ENCODE assay signal across 25 mouse cellular contexts in the genomic region with DNA sequence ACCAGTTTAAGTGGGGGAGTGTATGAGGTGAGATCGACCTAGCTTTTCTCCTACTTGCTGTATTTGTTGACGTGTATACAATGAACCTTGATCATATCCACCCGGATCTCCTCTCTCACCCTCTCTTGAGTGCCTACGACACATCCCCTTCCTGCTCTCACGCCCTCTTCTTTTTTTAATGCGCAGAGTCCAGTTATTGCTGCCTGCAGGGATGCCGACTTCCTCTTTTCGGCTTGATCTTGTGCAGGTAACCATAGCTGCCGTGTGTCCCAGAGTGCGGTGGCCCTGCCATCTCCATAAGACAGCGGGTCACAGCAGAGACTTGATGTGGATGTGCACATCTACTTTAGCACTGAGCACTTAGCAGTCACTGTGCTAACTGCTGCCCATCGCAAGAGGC. TPM values are rescaled to one million over a fixed set of nuclear protein-coding genes. Genes with fewer than 3 reads are reported as not detected.
DNase-seq lines count a peak whose midpoint lies in the region; ATAC-seq lines count a peak whose summit lies in the region.
"Had no signal": no experiment of that assay in that cellular context is flagged by ENCODE, and none has a peak within 500 bp of the region (broad histone marks: within the 10 kb centered on the region; RNA-seq: fewer than 3 reads in every experiment).

No protein-coding gene starts in this region.

- no peaks in the 10 kb centered on the region for H3K9me3 ChIP-seq in hindbrain, embryonic 10.5 days
- H3K9me3 ChIP-seq: forebrain, embryonic 13.5 days; neural tube, embryonic 12.5 days had no signal

- WGBS in hindbrain, embryonic 10.5 days, result 91% methylated on average over 12 of the region's 12 CpGs

- peak; percentile 72 for ATAC-seq in common myeloid progenitor, adult 5-6 weeks (replicated peaks; ENCODE audit: low read depth, poor library complexity, severe bottlenecking)
- peak; percentile 41 for ATAC-seq in megakaryocyte progenitor cell, adult 5-6 weeks (replicated peaks; ENCODE audit: poor library complexity)
- ATAC-seq: forebrain, embryonic 13.5 days; intestine, postnatal 0 days; midbrain, embryonic 16.5 days; Patski had no signal

- DNase-seq in spleen, postnatal 36 days (ENCODE audit: low spot score in 2 of 2), result peak; percentile 6 to 26
- DNase-seq in spleen, postnatal 14 days (ENCODE audit: low spot score in 2 of 2), result no peak
- no peak for DNase-seq in hindbrain, embryonic 10.5 days (ENCODE audit: low spot score)
- DNase-seq in embryo, embryonic 10 days (ENCODE audit: low spot score), result no peak
- DNase-seq in embryo, embryonic 9.5 days (ENCODE audit: extremely low spot score), result no peak
- DNase-seq: adrenal gland, postnatal 25 days; cerebellum, adult 18-20 months; cerebellum, postnatal 10 days; gastrocnemius, postnatal 10 days; heart, postnatal 10 days; kidney, adult 9 months; kidney, postnatal 4 days; liver; lung, embryonic 14.5 days; lung, postnatal 14 days; thymus, postnatal 14 days had no signal

- H3K27ac ChIP-seq in hindbrain, embryonic 10.5 days, result no peak overlapping the region
- H3K27ac ChIP-seq: forebrain, embryonic 13.5 days; hindbrain, embryonic 14.5 days; liver, embryonic 14.5 days; neural tube, embryonic 12.5 days had no signal

- no peak overlapping the region for H3K4me3 ChIP-seq in hindbrain, embryonic 10.5 days
- H3K4me3 ChIP-seq: forebrain, embryonic 13.5 days; neural tube, embryonic 12.5 days had no signal

- H3K36me3 ChIP-seq in hindbrain, embryonic 10.5 days, result 0 out of 2 replicates have a peak, but pooled peaks cover 4% of the 10 kb centered on the region

- no peaks in the 10 kb centered on the region for H3K27me3 ChIP-seq in hindbrain, embryonic 10.5 days (ENCODE audit: insufficient read depth, poor library complexity, severe bottlenecking)
- H3K27me3 ChIP-seq: forebrain, embryonic 13.5 days; neural tube, embryonic 12.5 days; Patski had no signal

- no peaks in the 10 kb centered on the region for H3K4me1 ChIP-seq in hindbrain, embryonic 10.5 days (replicated peaks)
- H3K4me1 ChIP-seq: forebrain, embryonic 13.5 days; neural tube, embryonic 12.5 days had no signal

RNA-seq across cellular contexts. Expression of a gene that starts 46.0 kb away (rescaled TPM):
- 0.39 and 0.46 TPM in 2 replicates for total RNA-seq in common myeloid progenitor, adult 5-6 weeks (2017)
- total RNA-seq in megakaryocyte progenitor cell, adult 5-6 weeks (2015), result 0.17 TPM in 1 of 2 replicates, not detected in the other
- total RNA-seq in megakaryocyte progenitor cell, adult 5-6 weeks (2017), result 0.42 TPM in 1 of 2 replicates, not detected in the other
- 5.4 and 6.0 TPM in 2 replicates for polyA plus RNA-seq in hindbrain, embryonic 10.5 days (2016; fragmentation: Nextera tagmentation; extraction: Ambion mirVana)

RNA-seq across cellular contexts. Expression of a gene that starts 46.3 kb away (rescaled TPM):
- total RNA-seq in common myeloid progenitor, adult 5-6 weeks (2017), result 23.8 and 27.6 TPM in 2 replicates
- total RNA-seq in megakaryocyte progenitor cell, adult 5-6 weeks (2015), result 15.6 and 17.4 TPM in 2 replicates
- 17.4 and 19.9 TPM in 2 replicates for total RNA-seq in megakaryocyte progenitor cell, adult 5-6 weeks (2017)
- polyA plus RNA-seq in hindbrain, embryonic 10.5 days (2016; fragmentation: Nextera tagmentation; extraction: Ambion mirVana), result 52.8 and 57.1 TPM in 2 replicates

Comparison
In these comparisons a context has a peak if more than half of its experiments do, and no peak if none do; other contexts are left out.
1. DNase-seq: peak in spleen, postnatal 36 days (2 of 2); none in spleen, postnatal 14 days (0 of 2), hindbrain, embryonic 10.5 days (single experiment), embryo, embryonic 10 days (single experiment) and embryo, embryonic 9.5 days (single experiment).